Mouse (Mus musculus): ENCODE results near the gene Tcf21. TPM values are rescaled to one million over a fixed set of nuclear protein-coding genes. Genes with fewer than 3 reads are reported as not detected.

Gene Tcf21
- polyA plus RNA-seq (2012; fragmentation: generic; extraction: Trizol): not detected
- long read RNA-seq, experiment 1: 0 reads
- long read RNA-seq, experiment 2: 0 reads

GRCm38 (mm10) chr10:22819871-22820590, at the start of gene Tcf21:
TSS of gene Tcf21 (minus strand) at chr10:22820174.
- peaks cover 35% of the 10 kb centered on the region for H3K27me3 ChIP-seq (ENCODE audit: control insufficient read depth, insufficient read depth, insufficient read length)
- no peak for TF ChIP-seq CTCF (IDR thresholded peaks at IDR 0.05; ENCODE audit: control insufficient read depth, insufficient read depth, insufficient read length)
- TF ChIP-seq MYOD1 (IDR thresholded peaks at IDR 0.05; ENCODE audit: control insufficient read depth, insufficient read length, low read depth): no peak
- no peak for TF ChIP-seq USF1 (IDR thresholded peaks at IDR 0.05; ENCODE audit: low read depth)
- no peak for TF ChIP-seq FOSL1 (IDR thresholded peaks at IDR 0.05; ENCODE audit: insufficient read depth, low read length, poor library complexity, severe bottlenecking)
- no peak for TF ChIP-seq MAX (IDR thresholded peaks at IDR 0.05)
- no peak for TF ChIP-seq CEBPB (IDR thresholded peaks at IDR 0.05; ENCODE audit: low read depth)
- TF ChIP-seq MYOG (IDR thresholded peaks at IDR 0.05; ENCODE audit: control insufficient read depth, extremely low read depth, insufficient read length): no peak
- no peak within 1 kb of the TSS for H3K4me3 ChIP-seq (ENCODE audit: insufficient read depth, poor library complexity, severe bottlenecking)

GRCm38 (mm10) chr10:22868386-22868918, 48.5 kb upstream of the Tcf21 start:
- H3K36me3 ChIP-seq (ENCODE audit: control insufficient read depth, insufficient read depth): no peaks in the 10 kb centered on the region
- no peaks in the 10 kb centered on the region for H3K79me3 ChIP-seq (ENCODE audit: low read depth)
- H3ac ChIP-seq (ENCODE audit: control insufficient read depth, insufficient read length, low read depth): no peak overlapping the region
- H3K27me3 ChIP-seq (ENCODE audit: control insufficient read depth, insufficient read depth, insufficient read length): peaks cover 7% of the 10 kb centered on the region
- no peak for TF ChIP-seq FOSL1 (IDR thresholded peaks at IDR 0.05; ENCODE audit: insufficient read depth, low read length, poor library complexity, severe bottlenecking)
- TF ChIP-seq CTCF (IDR thresholded peaks at IDR 0.05; ENCODE audit: control insufficient read depth, insufficient read depth, insufficient read length): no peak
- no peak for TF ChIP-seq USF1 (IDR thresholded peaks at IDR 0.05; ENCODE audit: low read depth)
- no peak for TF ChIP-seq MYOD1 (IDR thresholded peaks at IDR 0.05; ENCODE audit: control insufficient read depth, insufficient read length, low read depth)
- TF ChIP-seq MYOG (IDR thresholded peaks at IDR 0.05; ENCODE audit: control insufficient read depth, extremely low read depth, insufficient read length): no peak
- TF ChIP-seq CEBPB (IDR thresholded peaks at IDR 0.05; ENCODE audit: low read depth): no peak
- no peak for TF ChIP-seq MAX (IDR thresholded peaks at IDR 0.05)
- H3K4me3 ChIP-seq (ENCODE audit: insufficient read depth, poor library complexity, severe bottlenecking): no peak overlapping the region
- no peaks in the 10 kb centered on the region for H3K79me2 ChIP-seq (ENCODE audit: control insufficient read depth, insufficient read depth)

More at GRCm38 (mm10) chr10:22819871-22820590, at the start of gene Tcf21:
- H3ac ChIP-seq (ENCODE audit: control insufficient read depth, insufficient read length, low read depth): no peak within 1 kb of the TSS
- H3K79me3 ChIP-seq (ENCODE audit: low read depth): no peaks in the 10 kb centered on the region
- no peaks in the 10 kb centered on the region for H3K79me2 ChIP-seq (ENCODE audit: control insufficient read depth, insufficient read depth)
- no peaks in the 10 kb centered on the region for H3K36me3 ChIP-seq (ENCODE audit: control insufficient read depth, insufficient read depth)

DNA sequence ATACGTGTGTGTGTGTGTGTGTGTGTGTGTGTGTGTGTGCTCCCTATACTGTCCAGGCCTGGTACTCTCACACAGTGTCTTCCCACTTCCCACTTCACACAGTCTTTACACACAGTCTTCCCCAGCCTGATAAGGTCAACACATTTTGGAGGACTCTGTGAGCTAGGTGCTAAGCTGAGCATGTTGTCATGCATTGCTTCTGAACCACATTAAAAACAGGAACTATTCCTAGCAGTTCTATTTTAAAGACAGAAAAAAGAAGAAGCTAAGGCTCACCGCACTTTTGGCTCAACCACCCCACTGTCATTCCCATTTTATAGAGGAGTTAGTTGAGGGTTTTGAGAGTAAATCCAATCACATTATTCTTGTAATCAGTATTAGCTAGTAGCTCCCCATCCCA, 47.2 kb upstream of the Tcf21 start:
- Histone ChIP-seq H3K79me3 (ENCODE audit: low read depth) (no peaks in the 10 kb centered on the region), H3K36me3 (ENCODE audit: control insufficient read depth, insufficient read depth) (no peaks in the 10 kb centered on the region), H3K27me3 (ENCODE audit: control insufficient read depth, insufficient read depth, insufficient read length) (no peaks in the 10 kb centered on the region), H3K79me2 (ENCODE audit: control insufficient read depth, insufficient read depth) (no peaks in the 10 kb centered on the region), H3K4me3 (ENCODE audit: insufficient read depth, poor library complexity, severe bottlenecking) (no peak overlapping the region), H3ac (ENCODE audit: control insufficient read depth, insufficient read length, low read depth) (no peak overlapping the region)
- no peak for TF ChIP-seq USF1 (IDR thresholded peaks at IDR 0.05; ENCODE audit: low read depth)
- TF ChIP-seq MYOG (IDR thresholded peaks at IDR 0.05; ENCODE audit: control insufficient read depth, extremely low read depth, insufficient read length): no peak
- TF ChIP-seq CEBPB (IDR thresholded peaks at IDR 0.05; ENCODE audit: low read depth): no peak
- TF ChIP-seq MAX (IDR thresholded peaks at IDR 0.05): no peak
- TF ChIP-seq FOSL1 (IDR thresholded peaks at IDR 0.05; ENCODE audit: insufficient read depth, low read length, poor library complexity, severe bottlenecking): no peak
- no peak for TF ChIP-seq MYOD1 (IDR thresholded peaks at IDR 0.05; ENCODE audit: control insufficient read depth, insufficient read length, low read depth)
- no peak for TF ChIP-seq CTCF (IDR thresholded peaks at IDR 0.05; ENCODE audit: control insufficient read depth, insufficient read depth, insufficient read length)

DNA sequence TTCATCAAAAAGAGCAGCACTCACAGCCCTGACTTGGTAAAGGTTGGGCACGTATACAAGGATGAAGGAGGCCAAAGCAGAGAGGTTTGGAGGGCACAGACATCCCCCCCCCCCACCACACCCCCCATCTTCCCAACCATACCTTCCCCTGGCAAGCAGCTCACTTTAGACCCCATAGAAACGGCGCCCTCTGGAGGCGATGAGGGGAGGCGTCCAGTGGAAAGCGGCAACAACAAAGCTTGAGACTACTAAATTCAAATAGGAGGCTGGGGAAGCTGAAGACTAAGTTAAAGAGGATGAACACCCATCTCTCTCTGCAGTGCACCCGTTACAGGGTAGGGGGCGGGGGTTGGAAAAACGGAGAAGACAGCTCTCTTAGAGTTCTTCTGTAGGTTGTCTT, 38.1 kb upstream of the Tcf21 start:
- Histone ChIP-seq H3K36me3 (ENCODE audit: control insufficient read depth, insufficient read depth) (no peaks in the 10 kb centered on the region), H3K79me3 (ENCODE audit: low read depth) (no peaks in the 10 kb centered on the region), H3K27me3 (ENCODE audit: control insufficient read depth, insufficient read depth, insufficient read length) (peaks cover 3% of the 10 kb centered on the region), H3K4me3 (ENCODE audit: insufficient read depth, poor library complexity, severe bottlenecking) (no peak overlapping the region), H3ac (ENCODE audit: control insufficient read depth, insufficient read length, low read depth) (no peak overlapping the region), H3K79me2 (ENCODE audit: control insufficient read depth, insufficient read depth) (no peaks in the 10 kb centered on the region)
- TF ChIP-seq FOSL1 (IDR thresholded peaks at IDR 0.05; ENCODE audit: insufficient read depth, low read length, poor library complexity, severe bottlenecking) (no peak), CEBPB (IDR thresholded peaks at IDR 0.05; ENCODE audit: low read depth) (no peak), MAX (IDR thresholded peaks at IDR 0.05) (no peak), MYOG (IDR thresholded peaks at IDR 0.05; ENCODE audit: control insufficient read depth, extremely low read depth, insufficient read length) (no peak), CTCF (IDR thresholded peaks at IDR 0.05; ENCODE audit: control insufficient read depth, insufficient read depth, insufficient read length) (no peak), USF1 (IDR thresholded peaks at IDR 0.05; ENCODE audit: low read depth) (no peak), MYOD1 (IDR thresholded peaks at IDR 0.05; ENCODE audit: control insufficient read depth, insufficient read length, low read depth) (no peak)

GRCm38 (mm10) chr10:22854330-22854729, 34.4 kb upstream of the Tcf21 start:
- no peak overlapping the region for H3K4me3 ChIP-seq (ENCODE audit: insufficient read depth, poor library complexity, severe bottlenecking)
- H3K36me3 ChIP-seq (ENCODE audit: control insufficient read depth, insufficient read depth): no peaks in the 10 kb centered on the region
- H3ac ChIP-seq (ENCODE audit: control insufficient read depth, insufficient read length, low read depth): no peak overlapping the region
- peaks cover 5% of the 10 kb centered on the region for H3K27me3 ChIP-seq (ENCODE audit: control insufficient read depth, insufficient read depth, insufficient read length)
- TF ChIP-seq FOSL1 (IDR thresholded peaks at IDR 0.05; ENCODE audit: insufficient read depth, low read length, poor library complexity, severe bottlenecking): no peak
- TF ChIP-seq MAX (IDR thresholded peaks at IDR 0.05): no peak
- no peak for TF ChIP-seq CTCF (IDR thresholded peaks at IDR 0.05; ENCODE audit: control insufficient read depth, insufficient read depth, insufficient read length)
- no peak for TF ChIP-seq USF1 (IDR thresholded peaks at IDR 0.05; ENCODE audit: low read depth)
- TF ChIP-seq CEBPB (IDR thresholded peaks at IDR 0.05; ENCODE audit: low read depth): no peak
- TF ChIP-seq MYOD1 (IDR thresholded peaks at IDR 0.05; ENCODE audit: control insufficient read depth, insufficient read length, low read depth): no peak
- TF ChIP-seq MYOG (IDR thresholded peaks at IDR 0.05; ENCODE audit: control insufficient read depth, extremely low read depth, insufficient read length): no peak
- no peaks in the 10 kb centered on the region for H3K79me3 ChIP-seq (ENCODE audit: low read depth)
- H3K79me2 ChIP-seq (ENCODE audit: control insufficient read depth, insufficient read depth): no peaks in the 10 kb centered on the region
